Mouse (Mus musculus) MEL (cell line): ENCODE data around the gene Ccdc47. TPM values are rescaled to one million over a fixed set of nuclear protein-coding genes. Genes with fewer than 3 reads are reported as not detected.

ENCODE experiments used
- DNase-seq: peaks from one replicate; pipeline ENCODE4 v3.0.0; 2011; ENCODE audit warnings: low read depth, low spot score
- H3K27ac ChIP-seq: 2 replicates; pipeline ENCODE4 v1.5.1; 2012; ENCODE audit warnings: low read depth, mild to moderate bottlenecking, control low read depth, low read length, moderate library complexity; ENCODE audit not compliant: control insufficient read depth
- H3K27me3 ChIP-seq, 2 experiments: fragments of 150-350 bp in 1 of 2; sonication (generic) in 1 of 2; 2 replicates each; pipeline ENCODE4 v1.6.1; 2012; ENCODE audit warnings: low read length in 2 of 2, mild to moderate bottlenecking in 2 of 2, improper control_type of control experiment in 1 of 2, moderate library complexity in 1 of 2; ENCODE audit not compliant: insufficient read depth in 2 of 2, control insufficient read depth in 1 of 2
- H3K36me3 ChIP-seq, 2 experiments: 2 replicates each; pipeline ENCODE4 v1.6.1; 2012 to 2014; ENCODE audit warnings: low read length in 2 of 2, improper control_type of control experiment in 1 of 2, inconsistent platforms in 1 of 2, mild to moderate bottlenecking in 1 of 2; ENCODE audit not compliant: insufficient read depth in 2 of 2, control insufficient read depth in 1 of 2
- H3K4me1 ChIP-seq, 2 experiments: fragments of 150-350 bp in 1 of 2; sonication (generic) in 1 of 2; 2 replicates each; pipeline ENCODE4 v1.6.1; 2012; ENCODE audit warnings: low read length in 2 of 2, improper control_type of control experiment in 1 of 2, mild to moderate bottlenecking in 1 of 2; ENCODE audit not compliant: insufficient read depth in 2 of 2, control insufficient read depth in 1 of 2
- H3K4me3 ChIP-seq, 2 experiments: fragments of 150-350 bp in 1 of 2; sonication (generic) in 1 of 2; 2 replicates each; pipeline ENCODE4 v1.5.1; 2012; ENCODE audit warnings: low read depth in 2 of 2, low read length in 2 of 2, mild to moderate bottlenecking in 2 of 2, moderate library complexity in 2 of 2, control low read depth in 1 of 2, improper control_type of control experiment in 1 of 2; ENCODE audit not compliant: control insufficient read depth in 1 of 2, insufficient read depth in 1 of 2
- H3K79me2 ChIP-seq: 2 replicates; pipeline ENCODE4 v1.6.1; 2012; ENCODE audit warnings: mild to moderate bottlenecking, low read length, moderate library complexity; ENCODE audit not compliant: control insufficient read depth, poor library complexity, insufficient read depth
- H3K9ac ChIP-seq: 2 replicates; pipeline ENCODE4 v1.6.1; 2012; ENCODE audit warnings: low read depth, mild to moderate bottlenecking, control low read depth, low read length, moderate library complexity; ENCODE audit not compliant: control insufficient read depth, poor library complexity, severe bottlenecking
- H3K9me3 ChIP-seq: fragments of 150-350 bp; sonication (generic); replicated peaks from 2 replicates; pipeline ENCODE4 v1.6.1; 2012; ENCODE audit warnings: mild to moderate bottlenecking, low read length, improper control_type of control experiment, moderate library complexity; ENCODE audit not compliant: insufficient read depth
- CHD1 ChIP-seq: IDR thresholded peaks from 2 replicates; pipeline ENCODE4 v1.6.1; 2012; ENCODE audit warnings: low read depth, mild to moderate bottlenecking, inconsistent platforms, low read length, improper control_type of control experiment
- CHD2 ChIP-seq: IDR thresholded peaks from 2 replicates; pipeline ENCODE4 v1.6.1; 2011; ENCODE audit warnings: low read length, improper control_type of control experiment
- E2F4 ChIP-seq: IDR thresholded peaks from 2 replicates; pipeline ENCODE4 v1.6.1; 2011; ENCODE audit warnings: low read depth, low read length, improper control_type of control experiment, borderline replicate concordance
- ELF1 ChIP-seq: IDR thresholded peaks from 2 replicates; pipeline ENCODE4 v1.6.1; 2014; ENCODE audit warnings: low read depth, mild to moderate bottlenecking, inconsistent platforms, low read length, improper control_type of control experiment, moderate library complexity
- GABPA ChIP-seq: IDR thresholded peaks from 2 replicates; pipeline ENCODE4 v1.6.1; 2012; ENCODE audit warnings: low read depth, mild to moderate bottlenecking, inconsistent platforms, low read length, improper control_type of control experiment, moderate library complexity
- GATA1 ChIP-seq: IDR thresholded peaks from 2 replicates; pipeline ENCODE4 v1.6.1; 2011; ENCODE audit warnings: low read depth, low read length, improper control_type of control experiment
- HCFC1 ChIP-seq: IDR thresholded peaks from 2 replicates; pipeline ENCODE4 v1.6.1; 2012; ENCODE audit warnings: low read depth, mild to moderate bottlenecking, inconsistent platforms, low read length, improper control_type of control experiment, moderate library complexity
- JUND ChIP-seq: IDR thresholded peaks from 2 replicates; pipeline ENCODE4 v1.6.1; 2011; ENCODE audit warnings: low read depth, mild to moderate bottlenecking, improper control_type of control experiment, low read length
- MAFK ChIP-seq: IDR thresholded peaks from 2 replicates; pipeline ENCODE4 v1.6.1; 2011; ENCODE audit warnings: low read depth, mild to moderate bottlenecking, low read length, improper control_type of control experiment, borderline replicate concordance
- MAX ChIP-seq: IDR thresholded peaks from 2 replicates; pipeline ENCODE4 v1.6.1; 2011; ENCODE audit warnings: low read length, improper control_type of control experiment
- MEF2A ChIP-seq: IDR thresholded peaks from 2 replicates; pipeline ENCODE4 v1.6.1; 2014; ENCODE audit warnings: low read depth, mild to moderate bottlenecking, inconsistent platforms, low read length, improper control_type of control experiment; ENCODE audit not compliant: poor library complexity, insufficient replicate concordance, severe bottlenecking; ENCODE audit errors: extremely low read depth
- MXI1 ChIP-seq: IDR thresholded peaks from 2 replicates; pipeline ENCODE4 v1.6.1; 2011; ENCODE audit warnings: mild to moderate bottlenecking, low read depth, low read length, improper control_type of control experiment
- MYC ChIP-seq: IDR thresholded peaks from 2 replicates; pipeline ENCODE4 v1.6.1; 2011; ENCODE audit warnings: low read depth, mild to moderate bottlenecking, low read length, improper control_type of control experiment, moderate library complexity
- NELFE ChIP-seq: IDR thresholded peaks from 2 replicates; pipeline ENCODE4 v1.6.1; 2011; ENCODE audit warnings: low read depth, low read length, improper control_type of control experiment
- NRF1 ChIP-seq: IDR thresholded peaks from 2 replicates; pipeline ENCODE4 v1.6.1; 2014; ENCODE audit warnings: low read depth, mild to moderate bottlenecking, inconsistent platforms, low read length, improper control_type of control experiment, moderate library complexity; ENCODE audit not compliant: poor library complexity, insufficient read depth, severe bottlenecking
- POLR2A ChIP-seq, 2 experiments: IDR thresholded peaks; 2 replicates each; pipeline ENCODE4 v1.6.1; 2011 to 2012; ENCODE audit warnings: low read length in 2 of 2, mild to moderate bottlenecking in 2 of 2, control low read depth in 1 of 2, improper control_type of control experiment in 1 of 2, low read depth in 1 of 2, moderate library complexity in 1 of 2; ENCODE audit not compliant: control insufficient read depth in 1 of 2, insufficient read depth in 1 of 2, poor library complexity in 1 of 2
- RCOR1 ChIP-seq: IDR thresholded peaks from 2 replicates; pipeline ENCODE4 v1.6.1; 2012; ENCODE audit warnings: low read depth, mild to moderate bottlenecking, inconsistent platforms, low read length, improper control_type of control experiment
- SIN3A ChIP-seq: IDR thresholded peaks from 2 replicates; pipeline ENCODE4 v1.6.1; 2012; ENCODE audit warnings: low read length, improper control_type of control experiment, inconsistent platforms
- SMC3 ChIP-seq: IDR thresholded peaks from 2 replicates; pipeline ENCODE4 v1.6.1; 2011; ENCODE audit warnings: low read depth, low read length, improper control_type of control experiment
- TAL1 ChIP-seq: IDR thresholded peaks from 2 replicates; pipeline ENCODE4 v1.6.1; 2012; ENCODE audit warnings: mild to moderate bottlenecking, inconsistent platforms, low read length, moderate library complexity, mixed read lengths
- TCF12 ChIP-seq: IDR thresholded peaks from 2 replicates; pipeline ENCODE4 v1.6.1; 2014; ENCODE audit warnings: low read depth, mild to moderate bottlenecking, inconsistent platforms, low read length, improper control_type of control experiment, moderate library complexity
- USF1 ChIP-seq: IDR thresholded peaks from 2 replicates; pipeline ENCODE4 v1.6.1; 2014; ENCODE audit warnings: low read depth, mild to moderate bottlenecking, inconsistent platforms, low read length, improper control_type of control experiment, moderate library complexity
- USF2 ChIP-seq, 2 experiments: IDR thresholded peaks; 2 replicates each; pipeline ENCODE4 v1.6.1; 2011 to 2012; ENCODE audit warnings: improper control_type of control experiment in 2 of 2, low read length in 2 of 2, borderline replicate concordance in 1 of 2, inconsistent platforms in 1 of 2, low read depth in 1 of 2, mild to moderate bottlenecking in 1 of 2; ENCODE audit not compliant: insufficient read depth in 1 of 2
- ZKSCAN1 ChIP-seq: IDR thresholded peaks from 2 replicates; pipeline ENCODE4 v1.6.1; 2012; ENCODE audit warnings: low read depth, mild to moderate bottlenecking, inconsistent platforms, low read length, improper control_type of control experiment, moderate library complexity
- ZMIZ1 ChIP-seq: IDR thresholded peaks from 2 replicates; pipeline ENCODE4 v1.6.1; 2012; ENCODE audit warnings: low read depth, mild to moderate bottlenecking, inconsistent platforms, low read length, improper control_type of control experiment, moderate library complexity
- polyA plus RNA-seq, 2 experiments: library from polyadenylated mRNA; stranded (reverse) in 1 of 2; unstranded in 1 of 2; fragments of >175 nt in 1 of 2; fragments of >200 nt in 1 of 2; gene quantifications; 2 replicates each; pipeline versions ENCODE4 v1.2.1 to v1.2.4; 2012; ENCODE audit warnings: low replicate concordance in 2 of 2, low read depth in 1 of 2; ENCODE audit not compliant: insufficient read length in 2 of 2, insufficient read depth in 1 of 2, missing spikeins in 1 of 2
- total RNA-seq: library from RNA; depleted of rRNA; stranded (reverse); fragments of 300-350 nt; gene quantifications from 2 replicates; pipeline ENCODE4 v1.2.3, GENCODE M21; 2012

Ccdc47 gene
- total and polyA plus RNA-seq, 3 experiments: 47.6 to 145 (median 51.6) TPM

DNA sequence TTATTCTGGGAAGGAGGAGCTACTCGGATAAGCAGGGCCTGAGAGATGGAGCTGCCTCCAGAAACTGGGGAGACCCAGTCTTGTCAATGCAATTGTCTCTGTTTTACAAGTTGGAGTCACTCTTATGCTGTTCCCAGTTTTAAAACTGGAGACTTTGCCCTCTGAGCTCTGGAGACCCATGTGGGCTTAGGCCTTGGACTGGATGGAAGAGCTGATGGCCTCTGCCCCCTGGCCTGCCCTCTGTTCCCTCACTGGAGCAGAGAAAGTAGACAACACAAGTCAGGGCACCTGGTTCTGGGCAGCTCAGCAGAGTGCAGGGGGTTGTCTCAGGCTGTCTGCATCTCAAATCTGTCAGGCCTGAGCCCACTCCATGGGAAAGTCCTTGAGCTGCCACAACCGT, 61.4 kb downstream of the Ccdc47 start:
- no peaks in the 10 kb centered on the region for H3K9me3 ChIP-seq
- no peak overlapping the region for H3K4me3 ChIP-seq
- no peak for DNase-seq
- peaks cover 10% of the 10 kb centered on the region for H3K79me2 ChIP-seq
- no peaks in the 10 kb centered on the region for H3K27me3 ChIP-seq
- peaks cover 0 to 15% of the 10 kb centered on the region in 2 experiments; a peak in 2 of 4 replicates for H3K4me1 ChIP-seq
- TF ChIP-seq SIN3A (no peak), MYC (no peak), POLR2A (IDR thresholded peaks at IDR 0.05; ENCODE audit: control insufficient read depth in 1 of 2, insufficient read depth in 1 of 2, low read depth in 1 of 2, low read length in 2 of 2, poor library complexity in 1 of 2) (peak in 1 of 2 experiments; percentile 30; a peak in 1 of 4 replicates)
- TF ChIP-seq, all 39 proteins: peak for 1
- H3K27ac ChIP-seq: no peak overlapping the region
- H3K9ac ChIP-seq: no peak overlapping the region
- H3K36me3 ChIP-seq: peaks cover 0 to 4% of the 10 kb centered on the region in 2 experiments; a peak in 1 of 4 replicates

DNA sequence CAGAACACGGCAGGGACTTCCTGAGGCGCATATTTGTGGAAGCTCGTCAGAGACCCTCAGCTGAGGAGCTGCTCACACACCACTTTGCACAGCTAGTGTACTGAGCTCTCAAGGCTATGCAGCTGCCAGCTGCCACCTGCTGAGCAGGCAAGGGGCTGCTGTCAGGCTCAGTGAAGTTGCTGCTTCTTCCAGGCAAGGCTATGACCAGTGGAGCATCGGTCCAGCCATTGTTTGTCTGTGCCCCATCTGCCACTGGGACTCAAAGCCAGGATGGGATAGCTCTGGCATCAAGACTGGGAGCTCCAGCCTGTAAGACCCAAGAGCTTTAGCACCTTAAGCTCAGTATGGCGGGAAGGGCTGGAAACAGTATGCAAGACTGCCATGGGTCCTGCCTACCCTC, 62.1 kb downstream of the Ccdc47 start:
- H3K4me3 ChIP-seq: no peak overlapping the region
- peaks cover 0 to 4% of the 10 kb centered on the region in 2 experiments; a peak in 1 of 4 replicates for H3K36me3 ChIP-seq
- no peak for DNase-seq
- no peak overlapping the region for H3K9ac ChIP-seq
- H3K79me2 ChIP-seq: peaks cover 6% of the 10 kb centered on the region
- peaks cover 0 to 14% of the 10 kb centered on the region in 2 experiments; a peak in 2 of 4 replicates for H3K4me1 ChIP-seq
- no peaks in the 10 kb centered on the region for H3K9me3 ChIP-seq
- TF ChIP-seq MYC: no peak
- no peak for TF ChIP-seq CHD2
- no peak for TF ChIP-seq ZKSCAN1
- TF ChIP-seq SMC3: no peak
- TF ChIP-seq MAX: no peak
- no peak for TF ChIP-seq USF2 (IDR thresholded peaks at IDR 0.05; ENCODE audit: borderline replicate concordance in 1 of 2, insufficient read depth in 1 of 2, low read depth in 1 of 2, low read length in 2 of 2)
- no peak for TF ChIP-seq MAFK
- no peak for TF ChIP-seq TAL1
- TF ChIP-seq HCFC1: no peak
- TF ChIP-seq GABPA: no peak
- no peak for TF ChIP-seq RCOR1
- H3K27ac ChIP-seq: no peak overlapping the region
- H3K27me3 ChIP-seq: no peaks in the 10 kb centered on the region

DNA sequence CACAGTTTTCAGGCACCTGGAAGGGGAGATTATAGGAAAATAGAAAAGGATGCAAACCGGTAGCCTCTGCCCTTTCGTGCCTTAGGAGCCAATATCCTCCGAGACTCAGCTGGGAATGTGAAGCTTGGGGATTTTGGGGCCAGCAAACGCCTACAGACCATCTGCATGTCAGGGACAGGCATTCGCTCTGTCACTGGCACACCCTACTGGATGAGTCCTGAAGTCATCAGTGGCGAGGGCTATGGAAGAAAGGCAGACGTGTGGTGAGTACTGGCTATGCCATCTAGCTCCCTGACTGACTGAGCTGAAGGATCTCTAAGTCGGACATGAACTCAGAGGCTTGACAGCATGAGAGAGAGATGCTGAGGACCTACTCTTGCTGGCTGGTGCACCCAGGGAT, 64.0 kb downstream of the Ccdc47 start:
- no peaks in the 10 kb centered on the region for H3K27me3 ChIP-seq
- no peaks in the 10 kb centered on the region for H3K9me3 ChIP-seq
- H3K9ac ChIP-seq: no peak overlapping the region
- no peaks in the 10 kb centered on the region for H3K79me2 ChIP-seq
- H3K36me3 ChIP-seq: no peaks in the 10 kb centered on the region
- no peak overlapping the region for H3K27ac ChIP-seq
- H3K4me3 ChIP-seq: no peak overlapping the region
- H3K4me1 ChIP-seq: no peaks in the 10 kb centered on the region
- no peak for TF ChIP-seq TAL1
- TF ChIP-seq JUND: no peak
- TF ChIP-seq ELF1: no peak
- TF ChIP-seq MXI1: no peak
- no peak for TF ChIP-seq TCF12
- TF ChIP-seq ZMIZ1: no peak
- no peak for TF ChIP-seq USF1
- TF ChIP-seq MEF2A: no peak
- no peak for TF ChIP-seq E2F4
- TF ChIP-seq NRF1: no peak
- no peak for TF ChIP-seq MAFK
- TF ChIP-seq GABPA: no peak
- TF ChIP-seq CHD1: no peak
- TF ChIP-seq SMC3: no peak
- no peak for TF ChIP-seq MAX
- TF ChIP-seq NELFE: no peak
- TF ChIP-seq HCFC1: no peak
- no peak for TF ChIP-seq GATA1
- no peak for DNase-seq
